Mouse (Mus musculus): ENCODE results near the gene Fuca2.
"Not testable (repeated sequence)": the region's sequence is repeated elsewhere in the genome, so short reads cannot be mapped to it uniquely, and the experiment has no call there.

Gene Fuca2

GRCm38 (mm10) chr10:13499331-13499730 lies at the start of gene Fuca2:
TSS of gene Fuca2 (plus strand) at chr10:13499540.
- DNase-seq, result no peak

- no peak for DNase-seq
These were observed 47.7 kb upstream of the Fuca2 start for GRCm38 (mm10) chr10:13451640-13452039.

- DNase-seq, result peak; percentile 40 to 47
These were observed 45.9 kb upstream of the Fuca2 start for GRCm38 (mm10) chr10:13453200-13453990.

GRCm38 (mm10) chr10:13464295-13464694 lies 35.0 kb upstream of the Fuca2 start:
- DNase-seq, result not testable (repeated sequence)

- peak in 1 of 2 experiments; percentile 29 for DNase-seq
These were observed 32.4 kb upstream of the Fuca2 start for GRCm38 (mm10) chr10:13466925-13467324.

GRCm38 (mm10) chr10:13468025-13468529 lies 31.3 kb upstream of the Fuca2 start:
- not testable (repeated sequence) for DNase-seq

- DNase-seq, result no peak
These were observed 29.1 kb upstream of the Fuca2 start for GRCm38 (mm10) chr10:13470236-13470635.

- DNase-seq, result no peak
These were observed 26.0 kb upstream of the Fuca2 start for GRCm38 (mm10) chr10:13473287-13473832.

- DNase-seq, result peak; percentile 51 to 73
These were observed 25.3 kb upstream of the Fuca2 start, which contains the start of gene Phactr2 for GRCm38 (mm10) chr10:13473833-13474567. TSS of gene Phactr2 (minus strand) at chr10:13474412.

GRCm38 (mm10) chr10:13474568-13474955 lies 24.8 kb upstream of the Fuca2 start:
- peak; percentile 23 to 39 for DNase-seq

GRCm38 (mm10) chr10:13475121-13475520 lies 24.2 kb upstream of the Fuca2 start:
- DNase-seq, result no peak

- no peak for DNase-seq
These were observed 20.0 kb upstream of the Fuca2 start for GRCm38 (mm10) chr10:13479341-13479740.

GRCm38 (mm10) chr10:13485958-13486357 lies 13.4 kb upstream of the Fuca2 start:
- no peak for DNase-seq

GRCm38 (mm10) chr10:13489671-13490070 lies 9.7 kb upstream of the Fuca2 start:
- DNase-seq, result no peak

- DNase-seq, result peak; percentile 63 to 72
These were observed 5.2 kb upstream of the Fuca2 start for GRCm38 (mm10) chr10:13493978-13494686.

GRCm38 (mm10) chr10:13496315-13496714 lies 3.0 kb upstream of the Fuca2 start:
- no peak for DNase-seq

- DNase-seq, result no peak
These were observed 1.1 kb downstream of the Fuca2 start for GRCm38 (mm10) chr10:13500473-13500872.

- DNase-seq, result peak; percentile 94
These were observed 1.7 kb downstream of the Fuca2 start for GRCm38 (mm10) chr10:13500938-13501496.

- DNase-seq, result not testable (repeated sequence)
These were observed 2.2 kb downstream of the Fuca2 start for GRCm38 (mm10) chr10:13501533-13501932.

- no peak for DNase-seq
These were observed 3.0 kb downstream of the Fuca2 start for GRCm38 (mm10) chr10:13502371-13502770.

- no peak for DNase-seq
These were observed 22.5 kb downstream of the Fuca2 start for GRCm38 (mm10) chr10:13521857-13522256.

GRCm38 (mm10) chr10:13528155-13528554 lies 28.8 kb downstream of the Fuca2 start:
- DNase-seq, result no peak

All from kidney, postnatal 36 days (tissue).